Mouse (Mus musculus): ENCODE measurements around the gene Kcnh1. TPM values are rescaled to one million over a fixed set of nuclear protein-coding genes. Genes with fewer than 3 reads are reported as not detected.

Gene Kcnh1
- polyA plus RNA-seq, 1 experiment from 2014 or later: 0.20 TPM

GRCm38 (mm10) chr1:192214666-192215065, 24.1 kb downstream of the Kcnh1 start:
- H3K27me3 ChIP-seq (ENCODE audit: control insufficient read depth, insufficient read depth, low read length): no peaks in the 10 kb centered on the region
- no peaks in the 10 kb centered on the region for H3K36me3 ChIP-seq (ENCODE audit: control insufficient read depth, insufficient read depth, low read length)
- no peak overlapping the region for H3K27ac ChIP-seq (replicated peaks in 1 of 2; ENCODE audit: control insufficient read depth in 1 of 2, insufficient read depth in 1 of 2, low read depth in 2 of 2, low read length in 2 of 2)
- WGBS: 85% methylated on average over 4 of the region's 4 CpGs
- no peak overlapping the region for H3K9ac ChIP-seq (ENCODE audit: low read length)
- H3K4me2 ChIP-seq (ENCODE audit: low read length): no peak overlapping the region
- ATAC-seq (ENCODE audit: insufficient number of reproducible peaks, insufficient read depth, low FRiP score, low read depth): no peak
- no peaks in the 10 kb centered on the region for H3K4me1 ChIP-seq (ENCODE audit: control insufficient read depth in 2 of 2, insufficient read depth in 2 of 2, low read length in 2 of 2)
- no peaks in the 10 kb centered on the region for H3K9me3 ChIP-seq (ENCODE audit: control insufficient read depth, low read length)
- H3K4me3 ChIP-seq (ENCODE audit: control insufficient read depth in 1 of 2, insufficient read depth in 1 of 2, low read depth in 1 of 2, low read length in 2 of 2): no peak overlapping the region

GRCm38 (mm10) chr1:192220156-192220555, 29.6 kb downstream of the Kcnh1 start:
- Histone ChIP-seq H3K9me3 (ENCODE audit: control insufficient read depth, low read length) (no peaks in the 10 kb centered on the region), H3K27ac (replicated peaks in 1 of 2; ENCODE audit: control insufficient read depth in 1 of 2, insufficient read depth in 1 of 2, low read depth in 2 of 2, low read length in 2 of 2) (no peak overlapping the region), H3K27me3 (ENCODE audit: control insufficient read depth, insufficient read depth, low read length) (no peaks in the 10 kb centered on the region), H3K4me2 (ENCODE audit: low read length) (no peak overlapping the region), H3K4me3 (ENCODE audit: control insufficient read depth in 1 of 2, insufficient read depth in 1 of 2, low read depth in 1 of 2, low read length in 2 of 2) (no peak overlapping the region), H3K36me3 (ENCODE audit: control insufficient read depth, insufficient read depth, low read length) (no peaks in the 10 kb centered on the region), H3K4me1 (ENCODE audit: control insufficient read depth in 2 of 2, insufficient read depth in 2 of 2, low read length in 2 of 2) (no peaks in the 10 kb centered on the region), H3K9ac (ENCODE audit: low read length) (no peak overlapping the region)
- no peak for ATAC-seq (ENCODE audit: insufficient number of reproducible peaks, insufficient read depth, low FRiP score, low read depth)
- 62% methylated on average over 2 of the region's 2 CpGs for WGBS

- Histone ChIP-seq H3K27me3 (ENCODE audit: control insufficient read depth, insufficient read depth, low read length) (no peaks in the 10 kb centered on the region), H3K4me2 (ENCODE audit: low read length) (no peak overlapping the region), H3K27ac (replicated peaks in 1 of 2; ENCODE audit: control insufficient read depth in 1 of 2, insufficient read depth in 1 of 2, low read depth in 2 of 2, low read length in 2 of 2) (no peak overlapping the region), H3K9me3 (ENCODE audit: control insufficient read depth, low read length) (peaks cover 10% of the 10 kb centered on the region; the same call in 1 of the 2 replicates), H3K36me3 (ENCODE audit: control insufficient read depth, insufficient read depth, low read length) (no peaks in the 10 kb centered on the region), H3K9ac (ENCODE audit: low read length) (no peak overlapping the region), H3K4me3 (ENCODE audit: control insufficient read depth in 1 of 2, insufficient read depth in 1 of 2, low read depth in 1 of 2, low read length in 2 of 2) (no peak overlapping the region), H3K4me1 (ENCODE audit: control insufficient read depth in 2 of 2, insufficient read depth in 2 of 2, low read length in 2 of 2) (no peaks in the 10 kb centered on the region)
- no peak for ATAC-seq (ENCODE audit: insufficient number of reproducible peaks, insufficient read depth, low FRiP score, low read depth)
- WGBS: 46% methylated on average over 4 of the region's 4 CpGs
Observed at GRCm38 (mm10) chr1:192224161-192224560, 33.6 kb downstream of the Kcnh1 start.

GRCm38 (mm10) chr1:192232696-192233095, 42.1 kb downstream of the Kcnh1 start:
- ATAC-seq (ENCODE audit: insufficient number of reproducible peaks, insufficient read depth, low FRiP score, low read depth): no peak
- Histone ChIP-seq H3K36me3 (ENCODE audit: control insufficient read depth, insufficient read depth, low read length) (no peaks in the 10 kb centered on the region), H3K9ac (ENCODE audit: low read length) (no peak overlapping the region), H3K27ac (replicated peaks in 1 of 2; ENCODE audit: control insufficient read depth in 1 of 2, insufficient read depth in 1 of 2, low read depth in 2 of 2, low read length in 2 of 2) (no peak overlapping the region), H3K4me3 (ENCODE audit: control insufficient read depth in 1 of 2, insufficient read depth in 1 of 2, low read depth in 1 of 2, low read length in 2 of 2) (no peak overlapping the region), H3K9me3 (ENCODE audit: control insufficient read depth, low read length) (peaks cover 9% of the 10 kb centered on the region; the same call in 1 of the 2 replicates), H3K4me2 (ENCODE audit: low read length) (no peak overlapping the region), H3K27me3 (ENCODE audit: control insufficient read depth, insufficient read depth, low read length) (no peaks in the 10 kb centered on the region), H3K4me1 (ENCODE audit: control insufficient read depth in 2 of 2, insufficient read depth in 2 of 2, low read length in 2 of 2) (peaks cover 0 to 2% of the 10 kb centered on the region in 2 experiments; a peak in 1 of 4 replicates)
- WGBS: 40% methylated on average over 1 of the region's 1 CpGs

- Histone ChIP-seq H3K36me3 (ENCODE audit: control insufficient read depth, insufficient read depth, low read length) (no peaks in the 10 kb centered on the region), H3K4me1 (ENCODE audit: control insufficient read depth in 2 of 2, insufficient read depth in 2 of 2, low read length in 2 of 2) (no peaks in the 10 kb centered on the region; a peak in 1 of 4 replicates), H3K9me3 (ENCODE audit: control insufficient read depth, low read length) (no peaks in the 10 kb centered on the region), H3K27ac (replicated peaks in 1 of 2; ENCODE audit: control insufficient read depth in 1 of 2, insufficient read depth in 1 of 2, low read depth in 2 of 2, low read length in 2 of 2) (0 out of 4 replicates have a peak overlapping the region, but pooled peaks of 1 of the 2 experiments have one; percentile 22), H3K4me3 (ENCODE audit: control insufficient read depth in 1 of 2, insufficient read depth in 1 of 2, low read depth in 1 of 2, low read length in 2 of 2) (no peak overlapping the region), H3K4me2 (ENCODE audit: low read length) (no peak overlapping the region), H3K27me3 (ENCODE audit: control insufficient read depth, insufficient read depth, low read length) (no peaks in the 10 kb centered on the region), H3K9ac (ENCODE audit: low read length) (no peak overlapping the region)
- WGBS: 63% methylated on average over 3 of the region's 3 CpGs
- no peak for ATAC-seq (ENCODE audit: insufficient number of reproducible peaks, insufficient read depth, low FRiP score, low read depth)
Observed at GRCm38 (mm10) chr1:192246836-192247235, 56.3 kb downstream of the Kcnh1 start.

- no peaks in the 10 kb centered on the region for H3K36me3 ChIP-seq (ENCODE audit: control insufficient read depth, insufficient read depth, low read length)
- WGBS: 86% methylated on average over 5 of the region's 5 CpGs
- no peak for ATAC-seq (ENCODE audit: insufficient number of reproducible peaks, insufficient read depth, low FRiP score, low read depth)
- no peaks in the 10 kb centered on the region for H3K9me3 ChIP-seq (ENCODE audit: control insufficient read depth, low read length)
- H3K27me3 ChIP-seq (ENCODE audit: control insufficient read depth, insufficient read depth, low read length): no peaks in the 10 kb centered on the region
- no peaks in the 10 kb centered on the region for H3K4me1 ChIP-seq (ENCODE audit: control insufficient read depth in 2 of 2, insufficient read depth in 2 of 2, low read length in 2 of 2)
- H3K4me2 ChIP-seq (ENCODE audit: low read length): no peak overlapping the region
- H3K27ac ChIP-seq (replicated peaks in 1 of 2; ENCODE audit: control insufficient read depth in 1 of 2, insufficient read depth in 1 of 2, low read depth in 2 of 2, low read length in 2 of 2): no peak overlapping the region
- H3K9ac ChIP-seq (ENCODE audit: low read length): no peak overlapping the region
- H3K4me3 ChIP-seq (ENCODE audit: control insufficient read depth in 1 of 2, insufficient read depth in 1 of 2, low read depth in 1 of 2, low read length in 2 of 2): no peak overlapping the region
Observed at GRCm38 (mm10) chr1:192259146-192259545, 68.6 kb downstream of the Kcnh1 start.

GRCm38 (mm10) chr1:192259616-192260015, 69.0 kb downstream of the Kcnh1 start:
- Histone ChIP-seq H3K36me3 (ENCODE audit: control insufficient read depth, insufficient read depth, low read length) (no peaks in the 10 kb centered on the region), H3K4me2 (ENCODE audit: low read length) (no peak overlapping the region), H3K9me3 (ENCODE audit: control insufficient read depth, low read length) (no peaks in the 10 kb centered on the region), H3K4me1 (ENCODE audit: control insufficient read depth in 2 of 2, insufficient read depth in 2 of 2, low read length in 2 of 2) (no peaks in the 10 kb centered on the region), H3K9ac (ENCODE audit: low read length) (no peak overlapping the region), H3K27me3 (ENCODE audit: control insufficient read depth, insufficient read depth, low read length) (no peaks in the 10 kb centered on the region), H3K4me3 (ENCODE audit: control insufficient read depth in 1 of 2, insufficient read depth in 1 of 2, low read depth in 1 of 2, low read length in 2 of 2) (no peak overlapping the region), H3K27ac (replicated peaks in 1 of 2; ENCODE audit: control insufficient read depth in 1 of 2, insufficient read depth in 1 of 2, low read depth in 2 of 2, low read length in 2 of 2) (no peak overlapping the region)
- ATAC-seq (ENCODE audit: insufficient number of reproducible peaks, insufficient read depth, low FRiP score, low read depth): no peak
- WGBS: 73% methylated on average over 7 of the region's 7 CpGs

- H3K9ac ChIP-seq (ENCODE audit: low read length): no peak overlapping the region
- H3K9me3 ChIP-seq (ENCODE audit: control insufficient read depth, low read length): no peaks in the 10 kb centered on the region
- H3K4me2 ChIP-seq (ENCODE audit: low read length): no peak overlapping the region
- WGBS: 81% methylated on average over 1 of the region's 1 CpGs
- H3K36me3 ChIP-seq (ENCODE audit: control insufficient read depth, insufficient read depth, low read length): no peaks in the 10 kb centered on the region
- H3K4me1 ChIP-seq (ENCODE audit: control insufficient read depth in 2 of 2, insufficient read depth in 2 of 2, low read length in 2 of 2): no peaks in the 10 kb centered on the region
- no peak overlapping the region for H3K27ac ChIP-seq (replicated peaks in 1 of 2; ENCODE audit: control insufficient read depth in 1 of 2, insufficient read depth in 1 of 2, low read depth in 2 of 2, low read length in 2 of 2)
- ATAC-seq (ENCODE audit: insufficient number of reproducible peaks, insufficient read depth, low FRiP score, low read depth): no peak
- H3K27me3 ChIP-seq (ENCODE audit: control insufficient read depth, insufficient read depth, low read length): no peaks in the 10 kb centered on the region
- H3K4me3 ChIP-seq (ENCODE audit: control insufficient read depth in 1 of 2, insufficient read depth in 1 of 2, low read depth in 1 of 2, low read length in 2 of 2): no peak overlapping the region
Observed at GRCm38 (mm10) chr1:192265704-192266103, 75.1 kb downstream of the Kcnh1 start.

Measured in heart, embryonic 14.5 days (tissue).